Mouse (Mus musculus) midbrain, postnatal 0 days (tissue): ENCODE data around the gene Cyp4f39. TPM values are rescaled to one million over a fixed set of nuclear protein-coding genes. Genes with fewer than 3 reads are reported as not detected.
"Not testable (repeated sequence)": the region's sequence is repeated elsewhere in the genome, so short reads cannot be mapped to it uniquely, and the experiment has no call there.

Experiments
- ATAC-seq: fragments of 200-750 bp; cut with Nextera tagmentation; 2 replicates; pipeline ENCODE4 v1.8.0; 2017; ENCODE audit warnings: moderate number of reproducible peaks, mild to moderate bottlenecking, moderate TSS enrichment, moderate library complexity; ENCODE audit not compliant: low FRiP score
- DNase-seq: peaks from one replicate; pipeline ENCODE4 v3.0.0-alpha.2; 2015; ENCODE audit warnings: low spot score
- H3K27ac ChIP-seq: fragments of 300-500 bp; sonication (generic); 2 replicates; pipeline ENCODE4 v1.5.1; 2014; ENCODE audit warnings: low read depth, mild to moderate bottlenecking, low read length, mixed read lengths
- H3K27me3 ChIP-seq: fragments of 300-500 bp; sonication (generic); 2 replicates; pipeline ENCODE4 v1.6.1; 2014; ENCODE audit warnings: low read length, control low read depth, mixed read lengths; ENCODE audit not compliant: insufficient read depth
- H3K36me3 ChIP-seq: fragments of 300-500 bp; sonication (generic); 2 replicates; pipeline ENCODE4 v1.6.1; 2014; ENCODE audit warnings: low read length, control low read depth, mixed read lengths; ENCODE audit not compliant: insufficient read depth
- H3K4me1 ChIP-seq: fragments of 300-500 bp; sonication (generic); 2 replicates; pipeline ENCODE4 v1.6.1; 2014; ENCODE audit warnings: mild to moderate bottlenecking, control low read depth, antibody characterized with exemption, low read length, mixed read lengths; ENCODE audit not compliant: insufficient read depth
- H3K4me2 ChIP-seq: fragments of 300-500 bp; sonication (generic); 2 replicates; pipeline ENCODE4 v1.6.1; 2014; ENCODE audit warnings: low read depth, mild to moderate bottlenecking, low read length, mixed read lengths; ENCODE audit not compliant: poor library complexity, severe bottlenecking
- H3K4me3 ChIP-seq: fragments of 300-500 bp; sonication (generic); 2 replicates; pipeline ENCODE4 v1.5.1; 2014; ENCODE audit warnings: low read depth, mild to moderate bottlenecking, low read length, moderate library complexity
- H3K9ac ChIP-seq: fragments of 300-500 bp; sonication (generic); replicated peaks from 2 replicates; pipeline ENCODE4 v1.6.1; 2014; ENCODE audit warnings: mild to moderate bottlenecking, low read length, moderate library complexity, mixed read lengths; ENCODE audit not compliant: poor library complexity, severe bottlenecking
- H3K9me3 ChIP-seq: fragments of 300-500 bp; sonication (generic); 2 replicates; pipeline ENCODE4 v1.6.1; 2016; ENCODE audit warnings: low read length, control low read depth
- CTCF ChIP-seq: IDR thresholded peaks from 2 replicates; pipeline ENCODE4 v1.5.1; 2016; ENCODE audit warnings: antibody characterized with exemption, mild to moderate bottlenecking
- WGBS: fragments of 180-500 bp; shearing (Covaris S2); extraction: QIAGEN DNeasy Blood & Tissue Kit; methylation state at CpG from one replicate; pipeline ENCODE4 v1.1.7; 2014; 5-methylcytosine and 5-hydroxymethylcytosine counted together
- polyA plus RNA-seq: library from polyadenylated mRNA; unstranded; fragments of >200 nt; fragmentation: Nextera tagmentation; extraction: Ambion mirVana; gene quantifications from 2 replicates; pipeline ENCODE4 v1.2.1, GENCODE M21; 2015
- total RNA-seq: library from RNA; depleted of rRNA; stranded (reverse); fragments of >200 nt; gene quantifications from 2 replicates; pipeline ENCODE4 v1.2.3, GENCODE M21; 2014

The Cyp4f39 gene
- total and polyA plus RNA-seq, 2 experiments from 2014 or later = 1.3 TPM

- Histone ChIP-seq H3K4me2 (peak overlapping the region; percentile 71), H3K9ac (peak overlapping the region; percentile 46), H3K27ac (peak overlapping the region; percentile 69), H3K4me1 (peaks cover 13% of the 10 kb centered on the region; the same call in 1 of the 2 replicates), H3K27me3 (no peaks in the 10 kb centered on the region), H3K9me3 (no peaks in the 10 kb centered on the region), H3K4me3 (peak overlapping the region; percentile 47), H3K36me3 (no peaks in the 10 kb centered on the region)
- 26% methylated on average over 9 of the region's 9 CpGs for WGBS
- DNase-seq (no peak), ATAC-seq (no peak)
- TF ChIP-seq CTCF = no peak
Observed at GRCm38 (mm10) chr17:32506729-32507245, 54.3 kb downstream of the Cyp4f39 start.

- peaks cover 6% of the 10 kb centered on the region; the same call in 1 of the 2 replicates for H3K36me3 ChIP-seq
- ATAC-seq (no peak), DNase-seq (no peak)
- no peaks in the 10 kb centered on the region for H3K27me3 ChIP-seq
- H3K9me3 ChIP-seq = no peaks in the 10 kb centered on the region
- no peak for TF ChIP-seq CTCF
- no peak overlapping the region for H3K27ac ChIP-seq
- WGBS = 77% methylated on average over 5 of the region's 5 CpGs
- H3K4me1 ChIP-seq = no peaks in the 10 kb centered on the region
- H3K4me2 ChIP-seq = no peak overlapping the region
- no peak overlapping the region for H3K9ac ChIP-seq
- H3K4me3 ChIP-seq = no peak overlapping the region
Observed at GRCm38 (mm10) chr17:32516126-32516525, 63.6 kb downstream of the Cyp4f39 start.

- H3K27ac ChIP-seq = no peak overlapping the region
- 94% methylated on average over 5 of the region's 5 CpGs for WGBS
- no peaks in the 10 kb centered on the region for H3K4me1 ChIP-seq
- H3K4me2 ChIP-seq = no peak overlapping the region
- no peaks in the 10 kb centered on the region for H3K27me3 ChIP-seq
- TF ChIP-seq CTCF = no peak
- DNase-seq (no peak), ATAC-seq (no peak)
- H3K36me3 ChIP-seq = peaks cover 24% of the 10 kb centered on the region
- no peak overlapping the region for H3K9ac ChIP-seq
- H3K4me3 ChIP-seq = no peak overlapping the region
- no peaks in the 10 kb centered on the region for H3K9me3 ChIP-seq
Observed at GRCm38 (mm10) chr17:32521981-32522380, 69.5 kb downstream of the Cyp4f39 start.

- Histone ChIP-seq H3K9me3 (no peaks in the 10 kb centered on the region), H3K36me3 (peaks cover 24% of the 10 kb centered on the region), H3K4me3 (no peak overlapping the region), H3K4me1 (no peaks in the 10 kb centered on the region), H3K27me3 (no peaks in the 10 kb centered on the region), H3K9ac (no peak overlapping the region), H3K27ac (no peak overlapping the region), H3K4me2 (no peak overlapping the region)
- WGBS = 85% methylated on average over 4 of the region's 4 CpGs
- DNase-seq (no peak), ATAC-seq (no peak)
- no peak for TF ChIP-seq CTCF
Observed at GRCm38 (mm10) chr17:32522386-32522785, 69.9 kb downstream of the Cyp4f39 start.

- no peaks in the 10 kb centered on the region for H3K4me1 ChIP-seq
- H3K4me3 ChIP-seq = no peak overlapping the region
- H3K27ac ChIP-seq = no peak overlapping the region
- H3K9me3 ChIP-seq = no peaks in the 10 kb centered on the region
- H3K36me3 ChIP-seq = peaks cover 27% of the 10 kb centered on the region
- H3K9ac ChIP-seq = no peak overlapping the region
- DNase-seq (no peak), ATAC-seq (no peak)
- H3K27me3 ChIP-seq = no peaks in the 10 kb centered on the region
- no peak overlapping the region for H3K4me2 ChIP-seq
- TF ChIP-seq CTCF = no peak
- 95% methylated on average over 5 of the region's 5 CpGs for WGBS
Observed at GRCm38 (mm10) chr17:32522816-32523215, 70.3 kb downstream of the Cyp4f39 start.

GRCm38 (mm10) chr17:32523895-32524294, 71.4 kb downstream of the Cyp4f39 start:
- no peak overlapping the region for H3K27ac ChIP-seq
- H3K9me3 ChIP-seq = no peaks in the 10 kb centered on the region
- 93% methylated on average over 11 of the region's 11 CpGs for WGBS
- H3K9ac ChIP-seq = no peak overlapping the region
- no peaks in the 10 kb centered on the region for H3K4me1 ChIP-seq
- H3K4me2 ChIP-seq = no peak overlapping the region
- no peak overlapping the region for H3K4me3 ChIP-seq
- TF ChIP-seq CTCF = no peak
- H3K27me3 ChIP-seq = no peaks in the 10 kb centered on the region
- H3K36me3 ChIP-seq = peaks cover 26% of the 10 kb centered on the region
- ATAC-seq (no peak), DNase-seq (no peak)

- H3K4me1 ChIP-seq, H3K27me3 ChIP-seq, H3K9ac ChIP-seq, H3K27ac ChIP-seq, H3K4me3 ChIP-seq, H3K4me2 ChIP-seq, DNase-seq, H3K9me3 ChIP-seq, ATAC-seq: not testable (repeated sequence)
- H3K36me3 ChIP-seq = peaks cover 24% of the 10 kb centered on the region
- 96% methylated on average over 1 of the region's 1 CpGs for WGBS
Observed at GRCm38 (mm10) chr17:32526341-32526740, 73.8 kb downstream of the Cyp4f39 start.
